Mouse (Mus musculus) bone marrow, adult 2 months (tissue): Measurements from ENCODE around the gene Cds2.

Experiments
- CTCF ChIP-seq: fragments of 200-500 bp; IDR thresholded peaks from 2 replicates; pipeline ENCODE4 v1.5.1; 2011; ENCODE audit warnings: low read length, control low read depth; ENCODE audit not compliant: control insufficient read depth, insufficient read depth
- POLR2A ChIP-seq: fragments of 200-500 bp; IDR thresholded peaks from 2 replicates; pipeline ENCODE4 v1.6.1; 2011; ENCODE audit warnings: low read depth, mild to moderate bottlenecking, control low read depth, low read length, borderline replicate concordance; ENCODE audit not compliant: control insufficient read depth

DNA sequence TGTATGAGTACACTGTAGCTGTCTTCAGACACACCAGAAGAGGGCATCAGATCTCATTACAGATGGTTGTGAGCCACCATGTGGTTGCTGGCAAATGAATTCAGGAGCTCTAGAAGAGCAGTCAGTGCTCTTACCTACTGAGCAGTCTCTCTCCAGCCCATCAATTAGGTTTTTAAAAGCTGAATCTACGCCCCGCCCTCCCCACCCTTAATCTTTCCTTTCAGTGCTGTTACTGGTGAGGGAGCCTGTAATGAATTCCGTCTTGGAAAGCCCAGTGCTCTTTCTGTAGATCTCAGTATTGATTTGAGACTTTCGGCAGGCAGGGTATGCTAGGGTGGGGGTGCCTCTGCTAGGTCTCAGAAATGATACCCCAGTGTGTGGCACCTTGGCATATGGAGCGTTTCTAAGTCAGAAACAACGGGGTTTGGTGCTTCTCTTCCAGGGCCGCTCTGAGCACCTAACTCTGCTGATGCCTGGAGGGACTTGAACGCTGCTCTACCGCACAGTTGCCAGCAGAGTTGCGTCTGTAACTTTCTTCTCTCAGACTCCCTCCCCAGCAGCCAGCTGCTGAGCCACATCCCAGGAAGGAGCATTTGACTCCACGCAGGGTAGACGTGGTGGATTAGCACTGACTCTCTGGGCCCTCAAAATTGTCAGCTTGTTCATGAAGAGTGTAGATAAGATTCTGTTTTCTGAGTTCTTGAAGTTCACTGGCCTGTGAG, 19.7 kb downstream of the Cds2 start:
- TF ChIP-seq CTCF (no peak), POLR2A (no peak)
